Mouse (Mus musculus): ENCODE data around the gene Myo16.

GRCm38 (mm10) chr8:10683088-10683487 is 529.4 kb downstream of the Myo16 start:
- TF ChIP-seq CTCF (IDR thresholded peaks at IDR 0.05; ENCODE audit: control insufficient read depth, insufficient read depth, insufficient replicate concordance, low read depth, low read length) (no peak), POLR2A (IDR thresholded peaks at IDR 0.05; ENCODE audit: control insufficient read depth, low read depth, low read length) (no peak)

Measured in testis, adult 2 months (tissue).